Mouse (Mus musculus) cerebellum, adult 2 months (tissue): Measurements from ENCODE around the gene N4bp1.

ENCODE experiments used
- CTCF ChIP-seq: fragments of 200-500 bp; IDR thresholded peaks from 2 replicates; pipeline ENCODE4 v1.5.1; 2011; ENCODE audit warnings: low read depth, mild to moderate bottlenecking, control low read depth, low read length, moderate library complexity, borderline replicate concordance; ENCODE audit not compliant: insufficient read depth
- POLR2A ChIP-seq: fragments of 200-500 bp; IDR thresholded peaks from 2 replicates; pipeline ENCODE4 v1.6.1; 2011; ENCODE audit warnings: low read length, control low read depth, borderline replicate concordance; ENCODE audit not compliant: insufficient read depth

- TF ChIP-seq POLR2A = no peak
- no peak for TF ChIP-seq CTCF
These were observed 83.1 kb downstream of the N4bp1 start for GRCm38 (mm10) chr8:86801988-86802387.
